Mouse (Mus musculus) lung, adult 10 weeks (tissue): ENCODE results near the gene Eya3. TPM values are rescaled to one million over a fixed set of nuclear protein-coding genes. Genes with fewer than 3 reads are reported as not detected.

Experiments used
- polyA plus RNA-seq: library from polyadenylated mRNA; stranded (reverse); fragments of 350-450 nt; fragmentation: Illumina TruSeq; extraction: RNeasy Lipid Tissue Mini Kit (QIAGEN cat#74804); gene quantifications from one replicate; pipeline ENCODE4 v1.2.3, GENCODE M21; 2014; ENCODE audit warnings: low read depth, low replicate concordance; ENCODE audit not compliant: insufficient read depth

Gene Eya3
- polyA plus RNA-seq: 8.0 TPM

GRCm38 (mm10) chr4:132638461-132639190 is at the start of gene Eya3:
Gene Eya3 (plus strand): TSS chr4:132638987.

GRCm38 (mm10) chr4:132732148-132732684 is 93.4 kb downstream of the Eya3 start, which contains the start of gene Xkr8:
Gene Xkr8 (minus strand): TSS chr4:132732546.

GRCm38 (mm10) chr4:132756974-132757373 is 118.2 kb downstream of the Eya3 start, which contains the start of gene Smpdl3b:
Gene Smpdl3b (minus strand): TSS chr4:132757252.

GRCm38 (mm10) chr4:132767914-132768876 is 129.4 kb downstream of the Eya3 start, which contains the start of gene Rpa2:
Gene Rpa2 (plus strand): TSS chr4:132768332.

Other genes starting within 250 kb of the Eya3 start
- 10.9 TPM for gene Phactr4, start 216.5 kb upstream of the Eya3 start, polyA plus RNA-seq
- 3.2 TPM for gene Med18, start 175.1 kb upstream of the Eya3 start, polyA plus RNA-seq
- 6.6 TPM for gene Sesn2, start 128.5 kb upstream of the Eya3 start, polyA plus RNA-seq
- 312 TPM for gene Atpif1, start 105.3 kb upstream of the Eya3 start, polyA plus RNA-seq
- 136 TPM for gene Dnajc8, start 103.4 kb upstream of the Eya3 start, polyA plus RNA-seq
- 2.2 TPM for gene Ptafr, start 74.9 kb upstream of the Eya3 start, polyA plus RNA-seq
- gene Xkr8, start 93.6 kb downstream of the Eya3 start, polyA plus RNA-seq: 3.1 TPM
- gene Smpdl3b, start 118.3 kb downstream of the Eya3 start, polyA plus RNA-seq: 2.6 TPM
- gene Rpa2, start 129.3 kb downstream of the Eya3 start, polyA plus RNA-seq: 12.4 TPM
- gene Themis2, start 157.4 kb downstream of the Eya3 start, polyA plus RNA-seq: 7.6 TPM
- 31.3 TPM for gene Ppp1r8, start 204.2 kb downstream of the Eya3 start, polyA plus RNA-seq
- 56.9 TPM for gene Stx12, start 245.5 kb downstream of the Eya3 start, polyA plus RNA-seq